Mouse (Mus musculus) erythroblast, embryonic 14.5 days (primary cell): ENCODE data around the gene Zfp719.

Experiments
- GATA1 ChIP-seq: IDR thresholded peaks from 2 replicates; pipeline ENCODE4 v1.6.1; 2012; ENCODE audit warnings: low read length, inconsistent platforms, mixed read lengths
- TAL1 ChIP-seq: IDR thresholded peaks from 3 replicates; pipeline ENCODE4 v1.6.1; 2012; ENCODE audit warnings: low read length, inconsistent platforms, mixed read lengths

DNA sequence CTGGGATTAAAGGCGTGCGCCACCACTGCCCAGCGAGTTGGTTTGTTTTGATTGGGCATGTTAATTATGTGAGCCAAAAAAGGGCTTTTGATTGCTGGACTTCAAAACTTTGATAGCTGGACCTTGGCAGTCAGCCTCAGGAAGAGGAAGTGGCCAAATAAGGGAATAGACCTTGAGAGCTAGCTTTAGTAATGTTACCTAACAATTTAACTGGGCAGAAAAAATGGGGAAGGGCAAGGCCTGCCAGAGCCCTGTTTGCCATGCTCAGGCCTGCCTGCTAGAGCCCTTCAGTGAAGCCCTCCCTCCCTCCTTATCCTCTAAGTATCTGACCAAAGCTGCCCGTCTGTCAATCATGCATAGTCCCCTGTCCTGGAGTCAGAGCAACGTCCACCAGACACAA lies 63.2 kb downstream of the Zfp719 start:
- TF ChIP-seq TAL1, result no peak
- TF ChIP-seq GATA1, result no peak
